Mouse (Mus musculus) neutrophil, adult 5-6 weeks (primary cell): Measurements from ENCODE around the gene Zfp85. TPM values are rescaled to one million over a fixed set of nuclear protein-coding genes. Genes with fewer than 3 reads are reported as not detected.
"Not testable (repeated sequence)": the region's sequence is repeated elsewhere in the genome, so short reads cannot be mapped to it uniquely, and the experiment has no call there.

Experiments used
- ATAC-seq: fragments of 151-379, 151-347 bp; 2 replicates; pipeline ENCODE4 v1.8.0; 2017; ENCODE audit warnings: mild to moderate bottlenecking, moderate TSS enrichment; ENCODE audit not compliant: insufficient number of reproducible peaks, poor library complexity, low FRiP score, severe bottlenecking; ENCODE audit errors: extremely low read depth
- total RNA-seq: library from RNA; stranded (forward); fragments of 200-1000 nt; gene quantifications from 2 replicates; pipeline ENCODE4 v1.2.3, GENCODE M21; 2017

The Zfp85 gene
- 13.5 and 14.0 TPM in 2 replicates for total RNA-seq

GRCm38 (mm10) chr13:67754333-67755306, at the start of gene Zfp85:
Gene Zfp85 (minus strand): TSS chr13:67755228.
- peak; percentile 94 for ATAC-seq

GRCm38 (mm10) chr13:67799151-67799550, 44.1 kb upstream of the Zfp85 start:
- not testable (repeated sequence) for ATAC-seq

- no peak for ATAC-seq
These were observed 43.6 kb upstream of the Zfp85 start for GRCm38 (mm10) chr13:67798618-67799017.

- no peak for ATAC-seq
These were observed 37.0 kb upstream of the Zfp85 start for GRCm38 (mm10) chr13:67791921-67792455.

GRCm38 (mm10) chr13:67779265-67780221, 24.5 kb upstream of the Zfp85 start, which contains the start of gene Zfp493:
Gene Zfp493 (plus strand): TSS chr13:67779693.
- ATAC-seq, result peak; percentile 91

- ATAC-seq, result no peak
These were observed 8.2 kb upstream of the Zfp85 start for GRCm38 (mm10) chr13:67763031-67763768.

- ATAC-seq, result no peak
These were observed 4.9 kb upstream of the Zfp85 start for GRCm38 (mm10) chr13:67759966-67760365.

GRCm38 (mm10) chr13:67755761-67756160, 733 bp upstream of the Zfp85 start:
- no peak for ATAC-seq

- no peak for ATAC-seq
These were observed 11.1 kb downstream of the Zfp85 start for GRCm38 (mm10) chr13:67743896-67744295.

GRCm38 (mm10) chr13:67742941-67743340, 12.1 kb downstream of the Zfp85 start:
- ATAC-seq, result no peak

- not testable (repeated sequence) for ATAC-seq
These were observed 20.6 kb downstream of the Zfp85 start for GRCm38 (mm10) chr13:67734391-67734790.

GRCm38 (mm10) chr13:67729441-67729840, 25.6 kb downstream of the Zfp85 start:
- peak; percentile 49; the same call in 1 of the 2 replicates for ATAC-seq

GRCm38 (mm10) chr13:67728641-67729318, 26.2 kb downstream of the Zfp85 start, which contains the start of gene Zfp65:
Gene Zfp65 (minus strand): TSS chr13:67729173.
- ATAC-seq, result peak; percentile 57

GRCm38 (mm10) chr13:67728106-67728505, 26.9 kb downstream of the Zfp85 start:
- no peak for ATAC-seq

GRCm38 (mm10) chr13:67725331-67725730, 29.7 kb downstream of the Zfp85 start:
- ATAC-seq, result not testable (repeated sequence)

- peak; percentile 97 for ATAC-seq
These were observed 31.1 kb downstream of the Zfp85 start for GRCm38 (mm10) chr13:67723848-67724479.
